ENCODE assay signal across 21 mouse cellular contexts in the genomic region with DNA sequence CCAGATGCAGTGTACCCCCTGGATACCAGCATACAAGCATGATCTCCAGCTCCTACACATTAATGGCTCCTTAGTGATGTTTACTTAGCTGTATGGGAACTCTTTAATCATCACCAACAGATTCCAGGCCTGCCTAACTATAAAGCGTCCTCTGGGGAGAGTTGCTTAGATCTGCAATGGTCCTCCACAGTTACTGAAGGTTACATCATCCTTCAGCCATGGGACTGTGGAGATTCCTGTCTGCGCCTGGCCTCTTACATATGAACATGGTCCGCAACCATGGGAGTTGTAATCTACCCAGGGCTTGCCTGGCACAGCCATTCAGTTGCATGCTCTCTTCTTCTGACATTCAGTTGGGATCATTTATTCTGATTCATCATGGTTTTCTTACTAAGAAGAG. TPM values are rescaled to one million over a fixed set of nuclear protein-coding genes. Genes with fewer than 3 reads are reported as not detected.
DNase-seq lines count a peak whose midpoint lies in the region; ATAC-seq and TF ChIP-seq lines count a peak whose summit lies in the region.
"Had no signal": no experiment of that assay in that cellular context is flagged by ENCODE, and none has a peak within 500 bp of the region (broad histone marks: within the 10 kb centered on the region; RNA-seq: fewer than 3 reads in every experiment).

No protein-coding gene starts in this region.

- no peaks in the 10 kb centered on the region for H3K27me3 ChIP-seq in intestine, embryonic 15.5 days (replicated peaks)
- H3K27me3 ChIP-seq in intestine, postnatal 0 days (replicated peaks; ENCODE audit: control insufficient read depth, insufficient read depth, low read length), result no peaks in the 10 kb centered on the region
- no peaks in the 10 kb centered on the region for H3K27me3 ChIP-seq in intestine, embryonic 16.5 days (replicated peaks; ENCODE audit: control insufficient read depth, insufficient read depth, low read length)
- H3K27me3 ChIP-seq in heart, embryonic 10.5 days (ENCODE audit: insufficient read depth, poor library complexity, severe bottlenecking), result no peaks in the 10 kb centered on the region
- H3K27me3 ChIP-seq in liver, embryonic 11.5 days (replicated peaks; ENCODE audit: control insufficient read depth, insufficient read depth, low read length), result no peaks in the 10 kb centered on the region
- H3K27me3 ChIP-seq: embryonic facial prominence, embryonic 12.5 days; forebrain, embryonic 13.5 days; forebrain, embryonic 15.5 days; Patski had no signal

- DNase-seq in 3T3-L1 (ENCODE audit: low read depth, low spot score), result peak; percentile 5
- no peak for DNase-seq in heart, embryonic 10.5 days (ENCODE audit: low spot score)
- no peak for DNase-seq in liver, embryonic 11.5 days (ENCODE audit: low spot score)
- DNase-seq: adrenal gland, adult 8-10 months; adrenal gland, postnatal 14 days; adrenal gland, postnatal 36 days; cerebellum, adult 11-12 months; cerebellum, adult 2 months; cerebellum, adult 9-10 months; cerebellum, postnatal 10 days; cerebellum, postnatal 25 days; forebrain, postnatal 0 days had no signal

- WGBS in intestine, embryonic 15.5 days, result 67% methylated on average over 3 of the region's 3 CpGs
- WGBS in intestine, postnatal 0 days, result 84% methylated on average over 3 of the region's 3 CpGs
- 66% methylated on average over 3 of the region's 3 CpGs for WGBS in intestine, embryonic 16.5 days
- 79% methylated on average over 3 of the region's 3 CpGs for WGBS in heart, embryonic 10.5 days
- 88% methylated on average over 3 of the region's 3 CpGs for WGBS in liver, embryonic 11.5 days

- no peak overlapping the region for H3K4me2 ChIP-seq in intestine, embryonic 15.5 days (replicated peaks)
- no peak overlapping the region for H3K4me2 ChIP-seq in intestine, postnatal 0 days (replicated peaks; ENCODE audit: low read depth)
- no peak overlapping the region for H3K4me2 ChIP-seq in intestine, embryonic 16.5 days (ENCODE audit: low read depth, low read length)
- H3K4me2 ChIP-seq in liver, embryonic 11.5 days, result no peak overlapping the region
- H3K4me2 ChIP-seq: embryonic facial prominence, embryonic 12.5 days; forebrain, embryonic 13.5 days; forebrain, embryonic 15.5 days had no signal

- no peaks in the 10 kb centered on the region for H3K9me3 ChIP-seq in intestine, embryonic 15.5 days
- no peaks in the 10 kb centered on the region for H3K9me3 ChIP-seq in intestine, postnatal 0 days (ENCODE audit: control insufficient read depth)
- no peaks in the 10 kb centered on the region for H3K9me3 ChIP-seq in intestine, embryonic 16.5 days (ENCODE audit: control insufficient read depth, low read length)
- H3K9me3 ChIP-seq in heart, embryonic 10.5 days, result no peaks in the 10 kb centered on the region
- no peaks in the 10 kb centered on the region for H3K9me3 ChIP-seq in liver, embryonic 11.5 days (ENCODE audit: control insufficient read depth, low read length)
- H3K9me3 ChIP-seq: embryonic facial prominence, embryonic 10.5 days; embryonic facial prominence, embryonic 12.5 days; forebrain, embryonic 13.5 days; forebrain, embryonic 15.5 days had no signal

- no peak overlapping the region for H3K4me3 ChIP-seq in intestine, embryonic 15.5 days (replicated peaks)
- no peak overlapping the region for H3K4me3 ChIP-seq in intestine, postnatal 0 days (ENCODE audit: low read depth, low read length)
- no peak overlapping the region for H3K4me3 ChIP-seq in intestine, embryonic 16.5 days (ENCODE audit: low read length)
- no peak overlapping the region for H3K4me3 ChIP-seq in heart, embryonic 10.5 days
- no peak overlapping the region for H3K4me3 ChIP-seq in liver, embryonic 11.5 days (ENCODE audit: low read depth, low read length)
- H3K4me3 ChIP-seq: embryonic facial prominence, embryonic 10.5 days; embryonic facial prominence, embryonic 12.5 days; forebrain, embryonic 13.5 days; forebrain, embryonic 15.5 days had no signal

- no peak overlapping the region for H3K27ac ChIP-seq in intestine, embryonic 15.5 days
- H3K27ac ChIP-seq in intestine, postnatal 0 days (ENCODE audit: low read depth, low read length), result no peak overlapping the region
- H3K27ac ChIP-seq in intestine, embryonic 16.5 days (ENCODE audit: low read length), result no peak overlapping the region
- H3K27ac ChIP-seq in heart, embryonic 10.5 days, result no peak overlapping the region
- no peak overlapping the region for H3K27ac ChIP-seq in liver, embryonic 11.5 days (ENCODE audit: low read depth, low read length)
- H3K27ac ChIP-seq: embryonic facial prominence, embryonic 10.5 days; embryonic facial prominence, embryonic 12.5 days; forebrain, embryonic 13.5 days; forebrain, embryonic 15.5 days had no signal

- H3K9ac ChIP-seq in intestine, embryonic 15.5 days, result no peak overlapping the region
- no peak overlapping the region for H3K9ac ChIP-seq in intestine, postnatal 0 days (ENCODE audit: low read depth, low read length)
- H3K9ac ChIP-seq in intestine, embryonic 16.5 days (ENCODE audit: low read depth, low read length), result no peak overlapping the region
- H3K9ac ChIP-seq in liver, embryonic 11.5 days (ENCODE audit: low read depth, low read length), result no peak overlapping the region
- H3K9ac ChIP-seq: embryonic facial prominence, embryonic 12.5 days; forebrain, embryonic 13.5 days; forebrain, embryonic 15.5 days; forebrain, postnatal 0 days had no signal

- H3K4me1 ChIP-seq in intestine, embryonic 15.5 days (replicated peaks), result no peaks in the 10 kb centered on the region
- H3K4me1 ChIP-seq in intestine, postnatal 0 days (replicated peaks; ENCODE audit: control insufficient read depth, insufficient read depth, low read length), result no peaks in the 10 kb centered on the region
- no peaks in the 10 kb centered on the region for H3K4me1 ChIP-seq in intestine, embryonic 16.5 days (ENCODE audit: control insufficient read depth, insufficient read depth, low read length)
- H3K4me1 ChIP-seq in heart, embryonic 10.5 days, result no peaks in the 10 kb centered on the region
- no peaks in the 10 kb centered on the region for H3K4me1 ChIP-seq in liver, embryonic 11.5 days (replicated peaks; ENCODE audit: control insufficient read depth, insufficient read depth, low read length)
- H3K4me1 ChIP-seq: embryonic facial prominence, embryonic 10.5 days; embryonic facial prominence, embryonic 12.5 days; forebrain, embryonic 13.5 days; forebrain, embryonic 15.5 days had no signal

- no peaks in the 10 kb centered on the region for H3K36me3 ChIP-seq in intestine, embryonic 15.5 days
- H3K36me3 ChIP-seq in intestine, postnatal 0 days (ENCODE audit: control insufficient read depth, insufficient read depth), result no peaks in the 10 kb centered on the region; the same call in 1 of the 2 replicates
- no peaks in the 10 kb centered on the region for H3K36me3 ChIP-seq in intestine, embryonic 16.5 days (ENCODE audit: control insufficient read depth, insufficient read depth, low read length)
- peaks cover 28% of the 10 kb centered on the region; the same call in 1 of the 2 replicates for H3K36me3 ChIP-seq in heart, embryonic 10.5 days
- H3K36me3 ChIP-seq in liver, embryonic 11.5 days (ENCODE audit: control insufficient read depth, insufficient read depth, low read length), result no peaks in the 10 kb centered on the region
- H3K36me3 ChIP-seq: embryonic facial prominence, embryonic 10.5 days; embryonic facial prominence, embryonic 12.5 days; forebrain, embryonic 15.5 days had no signal

- TF ChIP-seq CTCF in intestine, postnatal 0 days (IDR thresholded peaks at IDR 0.05; ENCODE audit: low read depth), result no peak

- 0 out of 2 replicates have a peak, but pooled peaks have one; percentile 39 for ATAC-seq in intestine, embryonic 15.5 days
- no peak for ATAC-seq in intestine, postnatal 0 days
- ATAC-seq in intestine, embryonic 16.5 days, result peak; percentile 55; the same call in 1 of the 2 replicates
- ATAC-seq in liver, embryonic 11.5 days (replicated peaks; ENCODE audit: low FRiP score), result no peak
- ATAC-seq: activated CD4-positive, CD25-positive, alpha-beta regulatory T cell, adult 4 months; forebrain, embryonic 13.5 days; forebrain, embryonic 15.5 days; forebrain, postnatal 0 days; Patski had no signal

RNA-seq across cellular contexts. Expression of a gene that starts 40.0 kb away (rescaled TPM):
- 7.0 and 9.8 TPM in 2 replicates for polyA plus RNA-seq in intestine, embryonic 15.5 days (2015; fragmentation: Nextera tagmentation; extraction: Ambion mirVana)
- polyA plus RNA-seq in intestine, postnatal 0 days (2015; fragmentation: Nextera tagmentation; extraction: Ambion mirVana), result 4.3 and 4.8 TPM in 2 replicates
- 4.3 and 5.9 TPM in 2 replicates for polyA plus RNA-seq in intestine, embryonic 16.5 days (2015; fragmentation: Nextera tagmentation; extraction: Ambion mirVana)
- 1.2 and 1.4 TPM in 2 replicates for polyA plus RNA-seq in heart, embryonic 10.5 days (2016; fragmentation: Nextera tagmentation; extraction: Ambion mirVana)
- polyA plus RNA-seq in liver, embryonic 11.5 days (2014; fragmentation: Nextera tagmentation; extraction: Ambion mirVana), result 1.3 TPM in 2 replicates

Comparison
In these comparisons a context has a peak if more than half of its experiments do, and no peak if none do; other contexts are left out.
1. ATAC-seq: peak in intestine, embryonic 15.5 days (single experiment) and intestine, embryonic 16.5 days (single experiment); none in intestine, postnatal 0 days (single experiment) and liver, embryonic 11.5 days (single experiment).